Mouse (Mus musculus) activated CD4-positive, CD25-positive, alpha-beta regulatory T cell, adult 4 months (primary cell): ENCODE results near the gene Tfcp2. TPM values are rescaled to one million over a fixed set of nuclear protein-coding genes. Genes with fewer than 3 reads are reported as not detected.
A peak's percentile ranks its signal among the peaks of the same experiment; 100 is the strongest.

Experiments used
- ATAC-seq: one replicate; pipeline ENCODE4 v1.8.0; 2017
- polyA plus RNA-seq, 2 experiments: library from polyadenylated mRNA; unstranded; fragments of 100-300 nt; shearing (Covaris generic); gene quantifications; one replicate each; pipeline ENCODE4 v1.2.1; 2017

Gene Tfcp2
- polyA plus RNA-seq, 2 experiments from 2014 or later, result 4.1 to 4.3 TPM

- no peak for ATAC-seq
These were observed 66.2 kb downstream of the Tfcp2 start for GRCm38 (mm10) chr15:100485576-100485975.

DNA sequence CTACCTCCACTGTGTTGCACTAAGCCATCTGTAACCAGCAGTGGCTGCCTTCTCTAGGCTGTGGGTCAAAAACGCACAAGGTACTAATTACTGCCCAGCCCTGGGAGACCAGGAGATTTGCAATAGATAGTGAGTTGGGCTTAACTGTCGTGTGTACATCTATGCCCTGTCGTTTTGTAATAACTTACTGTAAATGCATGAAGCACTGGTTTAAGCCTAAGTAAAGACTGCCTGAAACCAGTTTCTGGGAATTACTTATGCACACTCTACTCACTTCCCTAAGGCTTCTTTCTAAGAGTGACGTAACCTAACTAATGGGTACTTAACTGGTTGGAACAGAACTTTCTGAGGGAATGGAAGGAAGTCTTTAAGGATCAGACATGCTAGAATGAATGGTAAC, 72.9 kb downstream of the Tfcp2 start:
- no peak for ATAC-seq

GRCm38 (mm10) chr15:100478351-100478750, 73.5 kb downstream of the Tfcp2 start:
- ATAC-seq, result no peak

DNA sequence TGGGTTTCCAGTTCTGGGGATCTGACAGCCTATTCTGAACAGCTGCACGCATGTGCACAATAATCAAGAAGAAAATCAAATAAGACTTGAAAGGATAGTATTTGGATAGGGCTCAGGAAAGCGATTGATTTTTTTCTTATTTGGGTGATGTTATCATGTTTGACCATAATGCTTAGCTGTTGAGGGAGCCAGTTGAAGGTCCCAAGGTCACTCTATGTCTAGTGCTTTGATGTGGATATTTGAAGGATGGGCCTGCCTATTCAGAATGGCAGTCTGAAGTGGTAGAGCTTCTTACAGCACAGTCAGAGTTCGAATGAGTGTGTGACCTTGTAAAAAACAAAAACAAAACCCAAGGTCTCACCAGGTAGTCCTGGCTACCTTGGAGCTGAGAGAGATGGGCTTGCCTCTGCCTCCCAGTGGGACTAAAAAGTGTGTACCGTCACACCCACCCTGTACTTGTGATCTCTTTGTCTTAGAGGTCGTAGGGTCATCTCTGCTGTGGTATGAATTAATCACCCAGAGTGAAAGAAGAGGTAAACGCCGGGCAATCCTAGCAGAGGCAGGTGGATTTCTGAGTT, 77.8 kb downstream of the Tfcp2 start:
- ATAC-seq, result no peak

GRCm38 (mm10) chr15:100470037-100470436, 81.8 kb downstream of the Tfcp2 start:
- no peak for ATAC-seq

- ATAC-seq, result no peak
These were observed 82.6 kb downstream of the Tfcp2 start for GRCm38 (mm10) chr15:100469189-100469545.

DNA sequence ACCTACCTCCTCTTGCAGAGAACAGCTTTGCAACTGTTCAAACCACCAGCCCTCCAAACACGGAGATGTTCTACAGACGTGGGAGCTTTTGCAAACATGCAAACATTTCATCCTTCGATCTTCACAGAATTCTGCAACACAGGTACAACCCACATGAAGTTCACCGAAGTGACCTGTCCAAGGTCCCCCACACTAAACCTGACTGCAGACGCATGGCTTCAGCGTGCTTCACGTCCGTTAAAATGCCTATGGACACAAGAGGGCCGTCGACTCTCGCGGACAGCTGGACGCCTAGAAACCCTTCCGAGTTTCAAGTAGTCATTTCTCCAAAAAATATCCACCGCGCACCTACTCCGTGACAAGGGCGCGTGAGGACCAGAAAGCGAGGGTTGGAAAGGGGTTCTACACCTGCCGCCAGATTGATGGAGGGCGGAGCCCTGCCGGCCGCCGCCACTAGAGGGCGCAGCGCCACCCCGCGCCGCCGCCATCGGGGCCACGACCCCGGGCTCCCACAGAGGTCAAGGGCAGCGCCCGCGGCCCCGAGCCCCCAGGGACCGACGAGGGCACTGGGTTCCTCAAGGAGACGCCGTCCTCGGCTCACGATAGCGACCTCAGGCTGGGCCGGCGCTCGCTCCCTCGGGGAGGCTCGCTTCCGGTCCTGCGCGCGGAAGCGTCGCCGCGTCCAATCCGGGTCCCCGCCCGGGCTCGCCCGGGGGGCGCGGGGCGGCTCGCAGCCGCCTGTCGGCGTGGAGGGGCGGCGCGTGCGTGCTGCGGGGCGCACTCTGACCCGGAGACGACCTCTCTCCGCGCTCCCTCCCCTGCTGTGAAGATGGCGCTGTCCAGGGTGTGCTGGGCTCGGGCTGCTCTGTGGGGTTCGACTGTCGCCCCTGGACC, 83.3 kb downstream of the Tfcp2 start, which contains the start of gene Letmd1:
TSS of gene Letmd1 (plus strand) at position 729 of the 894 bp plus-strand sequence.
- ATAC-seq, result peak; percentile 91

GRCm38 (mm10) chr15:100467738-100468137, 84.1 kb downstream of the Tfcp2 start:
- no peak for ATAC-seq

GRCm38 (mm10) chr15:100465432-100465831, 86.4 kb downstream of the Tfcp2 start:
- ATAC-seq, result no peak

- ATAC-seq, result no peak
These were observed 88.1 kb downstream of the Tfcp2 start for GRCm38 (mm10) chr15:100463712-100464111.

GRCm38 (mm10) chr15:100462086-100462485, 89.7 kb downstream of the Tfcp2 start:
- ATAC-seq, result no peak

DNA sequence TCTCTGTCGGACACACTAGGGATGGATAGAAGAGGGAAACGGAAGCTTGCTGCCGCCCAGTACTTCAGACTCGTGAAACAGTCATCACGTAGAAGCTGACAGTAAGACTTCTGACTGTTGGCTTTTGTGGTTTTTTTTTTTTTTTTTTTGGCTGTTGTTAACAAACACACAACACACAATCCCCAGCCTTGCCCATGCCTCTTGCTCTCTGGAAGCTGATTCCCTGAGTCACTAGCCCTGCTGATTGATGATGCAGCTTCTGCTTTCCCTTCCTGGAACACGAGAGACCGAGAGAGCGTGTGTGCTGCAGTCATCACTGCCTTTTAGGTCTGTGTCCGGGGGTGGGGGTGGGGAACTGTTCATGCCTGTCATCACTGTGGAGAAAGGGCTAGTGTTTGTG, 90.2 kb downstream of the Tfcp2 start:
- ATAC-seq, result no peak

GRCm38 (mm10) chr15:100460942-100461341, 90.9 kb downstream of the Tfcp2 start:
- peak; percentile 76 for ATAC-seq

- ATAC-seq, result peak; percentile 20
These were observed 93.8 kb downstream of the Tfcp2 start for GRCm38 (mm10) chr15:100458055-100458454.

- peak; percentile 74 for ATAC-seq
These were observed 94.5 kb downstream of the Tfcp2 start for GRCm38 (mm10) chr15:100457340-100457739.

- ATAC-seq, result no peak
These were observed 95.3 kb downstream of the Tfcp2 start for GRCm38 (mm10) chr15:100456356-100456991.

DNA sequence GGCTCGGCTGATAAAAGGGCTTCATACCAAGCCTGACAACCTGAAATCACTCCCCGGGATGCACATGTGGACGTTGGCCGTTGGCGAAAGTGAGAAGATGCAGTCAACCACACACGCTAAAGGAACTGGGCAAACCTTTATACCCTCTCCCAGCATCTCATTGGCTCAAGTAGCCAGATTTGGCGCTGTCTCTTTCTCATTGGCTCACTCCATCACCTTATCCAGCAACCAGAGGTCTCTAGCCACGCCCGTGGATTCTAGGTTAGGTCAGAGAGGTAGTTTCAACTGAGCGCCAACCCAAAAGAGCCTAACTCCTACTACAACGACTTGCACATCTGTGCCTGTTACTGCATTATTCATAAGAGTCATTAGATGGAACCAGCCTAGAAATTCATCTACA, 99.3 kb downstream of the Tfcp2 start:
- no peak for ATAC-seq

GRCm38 (mm10) chr15:100451245-100451644, 100.6 kb downstream of the Tfcp2 start:
- no peak for ATAC-seq

DNA sequence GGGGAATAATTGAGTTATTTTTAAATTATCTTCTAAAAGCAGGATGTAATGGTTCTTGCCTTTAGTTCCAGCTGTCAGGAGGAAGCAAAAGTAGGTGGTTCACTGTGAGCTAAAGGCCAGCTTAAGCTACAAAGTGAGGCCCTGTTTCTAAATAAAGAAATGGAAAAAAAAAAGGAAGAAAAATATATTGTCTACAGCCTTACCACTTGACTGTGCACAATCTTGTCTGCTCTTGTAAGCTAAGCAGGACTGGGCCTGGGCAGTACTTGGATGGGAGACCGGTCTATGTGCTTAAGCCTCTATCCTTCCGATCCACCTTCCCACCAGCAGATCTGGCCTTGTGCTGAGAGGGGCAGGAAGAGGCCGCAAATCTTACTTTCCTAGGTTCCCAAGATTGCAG, 102.3 kb downstream of the Tfcp2 start:
- no peak for ATAC-seq

DNA sequence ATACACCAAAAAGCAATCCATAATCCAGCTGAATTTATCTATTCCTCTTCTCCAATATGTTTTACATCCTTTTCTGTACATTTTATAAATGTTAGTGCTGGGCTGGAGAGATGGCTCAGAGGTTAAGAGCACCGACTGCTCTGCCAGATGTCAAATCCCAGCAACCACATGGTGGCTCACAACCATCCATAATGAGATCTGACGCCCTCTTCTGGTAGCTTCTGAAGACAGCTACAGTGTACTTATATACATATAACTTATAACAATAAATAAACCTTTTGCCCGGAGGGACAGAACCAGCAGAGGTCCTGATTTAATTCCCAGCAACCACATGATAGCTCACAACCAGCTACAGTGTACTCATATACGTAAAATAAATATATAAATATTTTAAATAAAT, 103.2 kb downstream of the Tfcp2 start:
- ATAC-seq, result no peak
